Mouse (Mus musculus): ENCODE measurements around the gene Utf1. TPM values are rescaled to one million over a fixed set of nuclear protein-coding genes. Genes with fewer than 3 reads are reported as not detected.
A peak's percentile ranks its signal among the peaks of the same experiment; 100 is the strongest.

The Utf1 gene
- polyA plus RNA-seq, 1 experiment: 2.1 TPM

DNA sequence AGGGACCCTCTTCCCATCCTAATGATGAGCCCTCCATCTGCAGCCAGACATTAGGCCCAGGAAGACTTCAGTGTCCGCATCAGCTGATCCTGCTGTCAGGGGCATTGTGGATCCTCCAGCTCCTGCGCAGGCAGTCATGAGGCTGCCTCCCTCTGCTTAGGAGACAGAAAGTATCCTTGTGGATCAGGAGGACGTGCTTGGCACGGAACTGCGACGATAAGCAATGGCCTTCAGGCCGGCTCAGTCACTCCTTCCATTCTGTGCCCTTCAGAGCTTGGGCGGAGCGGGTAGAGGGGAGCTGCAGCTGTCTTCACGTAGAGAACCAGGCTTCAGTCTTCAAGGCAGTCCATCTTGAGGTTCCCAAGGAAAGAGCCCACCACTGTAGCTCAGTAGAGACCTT is 17.6 kb downstream of the Utf1 start:
- H3K4me3 ChIP-seq (ENCODE audit: control insufficient read depth, low read depth, low read length): no peak overlapping the region
- no peaks in the 10 kb centered on the region for H3K27me3 ChIP-seq (ENCODE audit: control insufficient read depth, insufficient read depth, low read length)
- no peaks in the 10 kb centered on the region for H3K36me3 ChIP-seq (ENCODE audit: control insufficient read depth, insufficient read depth, low read length)
- H3K4me1 ChIP-seq (ENCODE audit: control insufficient read depth, insufficient read depth, low read length): no peaks in the 10 kb centered on the region
- no peak; the same call in none of the 2 replicates for TF ChIP-seq POLR2A (IDR thresholded peaks at IDR 0.05; ENCODE audit: control insufficient read depth, low read depth, low read length)
- H3K27ac ChIP-seq (ENCODE audit: control insufficient read depth, insufficient read depth, low read depth, low read length): peak overlapping the region; percentile 87

DNA sequence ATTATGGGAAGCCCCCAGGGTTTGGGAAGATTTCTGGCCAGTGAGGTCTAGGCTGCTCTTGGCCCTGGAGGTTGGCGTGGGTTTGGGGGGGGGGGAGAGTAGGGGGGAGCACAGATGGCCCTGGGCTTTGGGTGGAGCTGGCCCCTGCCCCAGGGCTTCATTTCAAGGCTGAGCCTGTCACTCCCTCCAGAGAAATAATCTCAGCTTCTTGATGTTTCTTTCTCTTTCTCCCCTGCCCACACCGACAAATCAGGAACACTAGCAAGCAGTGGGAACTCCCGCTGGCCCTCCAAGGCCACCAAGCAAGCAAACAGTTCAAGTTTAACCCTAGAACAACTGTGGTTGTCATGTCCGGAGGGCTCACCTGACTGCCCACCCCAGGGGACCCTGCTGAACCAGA is 20.2 kb downstream of the Utf1 start:
- TF ChIP-seq CTCF (IDR thresholded peaks at IDR 0.05; ENCODE audit: control insufficient read depth, insufficient read depth, insufficient replicate concordance, low read depth, low read length) (no peak), POLR2A (IDR thresholded peaks at IDR 0.05; ENCODE audit: control insufficient read depth, low read depth, low read length) (no peak)
- Histone ChIP-seq H3K27me3 (ENCODE audit: control insufficient read depth, insufficient read depth, low read length) (no peaks in the 10 kb centered on the region), H3K27ac (ENCODE audit: control insufficient read depth, insufficient read depth, low read depth, low read length) (peak overlapping the region; percentile 73), H3K4me1 (ENCODE audit: control insufficient read depth, insufficient read depth, low read length) (no peaks in the 10 kb centered on the region), H3K4me3 (ENCODE audit: control insufficient read depth, low read depth, low read length) (no peak overlapping the region), H3K36me3 (ENCODE audit: control insufficient read depth, insufficient read depth, low read length) (no peaks in the 10 kb centered on the region)

DNA sequence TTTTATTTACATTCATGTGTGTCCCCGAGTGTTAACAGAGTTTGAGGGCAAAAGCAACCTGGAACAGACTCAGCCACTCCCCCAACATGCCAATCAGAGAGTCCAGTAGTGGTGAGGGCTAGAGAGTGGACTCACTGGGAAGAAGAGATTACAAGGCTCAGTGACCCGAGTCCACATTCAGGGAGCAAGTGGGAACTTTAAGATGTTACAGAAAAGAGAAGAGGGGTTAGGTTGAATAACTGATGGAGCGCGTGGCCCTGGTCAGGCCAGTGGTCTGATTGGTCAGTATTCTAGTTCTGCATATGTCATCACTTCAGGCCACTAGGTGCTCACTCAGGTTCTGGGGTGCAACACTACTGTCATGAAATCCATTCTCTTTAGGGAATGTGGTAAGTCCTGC is 23.6 kb downstream of the Utf1 start:
- H3K4me3 ChIP-seq (ENCODE audit: control insufficient read depth, low read depth, low read length): no peak overlapping the region
- no peaks in the 10 kb centered on the region for H3K36me3 ChIP-seq (ENCODE audit: control insufficient read depth, insufficient read depth, low read length)
- H3K27me3 ChIP-seq (ENCODE audit: control insufficient read depth, insufficient read depth, low read length): no peaks in the 10 kb centered on the region
- no peaks in the 10 kb centered on the region for H3K4me1 ChIP-seq (ENCODE audit: control insufficient read depth, insufficient read depth, low read length)
- TF ChIP-seq CTCF (IDR thresholded peaks at IDR 0.05; ENCODE audit: control insufficient read depth, insufficient read depth, insufficient replicate concordance, low read depth, low read length): no peak
- TF ChIP-seq POLR2A (IDR thresholded peaks at IDR 0.05; ENCODE audit: control insufficient read depth, low read depth, low read length): no peak
- H3K27ac ChIP-seq (ENCODE audit: control insufficient read depth, insufficient read depth, low read depth, low read length): peak overlapping the region; percentile 36

DNA sequence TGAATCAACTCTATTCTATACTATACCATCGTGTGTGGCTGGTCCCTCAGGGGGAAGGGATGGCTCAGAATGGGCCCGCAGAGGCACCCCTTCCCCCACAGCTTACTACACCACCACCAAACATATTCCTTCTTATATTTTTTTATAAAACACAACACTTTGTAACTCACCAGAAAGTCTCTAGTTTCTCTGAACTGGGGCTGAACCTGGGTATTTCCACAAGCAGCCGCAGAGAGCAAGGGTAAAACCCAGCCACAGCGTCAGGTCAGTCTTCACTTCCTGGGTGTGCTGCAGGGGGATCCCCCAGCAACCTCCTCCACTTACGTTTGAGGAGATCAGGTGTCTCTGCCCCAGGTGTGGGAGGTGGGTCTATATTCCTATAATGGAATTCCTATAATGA is 24.8 kb downstream of the Utf1 start:
- no peaks in the 10 kb centered on the region for H3K4me1 ChIP-seq (ENCODE audit: control insufficient read depth, insufficient read depth, low read length)
- no peak for TF ChIP-seq CTCF (IDR thresholded peaks at IDR 0.05; ENCODE audit: control insufficient read depth, insufficient read depth, insufficient replicate concordance, low read depth, low read length)
- TF ChIP-seq POLR2A (IDR thresholded peaks at IDR 0.05; ENCODE audit: control insufficient read depth, low read depth, low read length): no peak
- no peak overlapping the region for H3K4me3 ChIP-seq (ENCODE audit: control insufficient read depth, low read depth, low read length)
- no peaks in the 10 kb centered on the region for H3K36me3 ChIP-seq (ENCODE audit: control insufficient read depth, insufficient read depth, low read length)
- H3K27ac ChIP-seq (ENCODE audit: control insufficient read depth, insufficient read depth, low read depth, low read length): no peak overlapping the region
- no peaks in the 10 kb centered on the region for H3K27me3 ChIP-seq (ENCODE audit: control insufficient read depth, insufficient read depth, low read length)

DNA sequence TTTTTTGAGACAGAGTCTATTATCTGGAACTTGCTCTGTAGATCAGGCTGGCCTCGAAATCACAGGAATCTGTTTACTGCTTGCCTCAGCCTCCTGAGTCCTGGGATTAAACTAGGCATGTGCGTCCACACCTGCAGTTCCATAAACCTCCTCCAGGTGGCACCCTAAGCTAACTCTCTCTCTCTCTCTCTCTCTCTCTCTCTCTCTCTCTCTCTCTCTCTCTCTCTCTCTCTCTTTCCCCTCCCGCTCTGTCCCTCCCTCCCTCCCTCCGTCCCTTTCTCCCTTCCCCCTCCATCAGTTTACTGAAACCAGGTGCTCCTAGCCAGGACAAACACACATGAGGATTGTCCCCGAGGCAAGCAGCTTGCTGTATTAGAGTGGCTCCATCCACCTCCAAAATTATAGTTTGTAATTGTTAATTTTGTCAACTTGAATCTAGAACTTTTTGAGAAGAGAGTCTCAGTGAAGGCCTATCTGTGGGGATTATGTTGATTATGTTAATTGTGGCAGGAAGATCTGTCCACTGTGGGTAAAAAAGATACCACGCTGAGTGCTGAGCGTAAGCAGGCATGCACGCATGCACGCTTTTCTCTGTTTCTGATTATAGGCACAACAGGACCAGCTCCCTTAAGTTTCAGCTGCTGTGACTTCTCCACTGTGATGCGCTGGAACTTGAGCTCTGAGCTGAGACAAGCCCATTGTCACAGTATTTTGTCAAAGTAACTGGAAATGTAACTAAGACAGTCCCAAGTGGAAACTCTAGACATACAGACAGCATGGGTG is 25.9 kb downstream of the Utf1 start:
- Histone ChIP-seq H3K27me3 (ENCODE audit: control insufficient read depth, insufficient read depth, low read length) (no peaks in the 10 kb centered on the region), H3K36me3 (ENCODE audit: control insufficient read depth, insufficient read depth, low read length) (no peaks in the 10 kb centered on the region), H3K27ac (ENCODE audit: control insufficient read depth, insufficient read depth, low read depth, low read length) (peak overlapping the region; percentile 27; the same call in 1 of the 2 replicates), H3K4me1 (ENCODE audit: control insufficient read depth, insufficient read depth, low read length) (no peaks in the 10 kb centered on the region), H3K4me3 (ENCODE audit: control insufficient read depth, low read depth, low read length) (no peak overlapping the region)
- TF ChIP-seq POLR2A (IDR thresholded peaks at IDR 0.05; ENCODE audit: control insufficient read depth, low read depth, low read length) (no peak), CTCF (IDR thresholded peaks at IDR 0.05; ENCODE audit: control insufficient read depth, insufficient read depth, insufficient replicate concordance, low read depth, low read length) (peak; percentile 68; the same call in 1 of the 2 replicates)

DNA sequence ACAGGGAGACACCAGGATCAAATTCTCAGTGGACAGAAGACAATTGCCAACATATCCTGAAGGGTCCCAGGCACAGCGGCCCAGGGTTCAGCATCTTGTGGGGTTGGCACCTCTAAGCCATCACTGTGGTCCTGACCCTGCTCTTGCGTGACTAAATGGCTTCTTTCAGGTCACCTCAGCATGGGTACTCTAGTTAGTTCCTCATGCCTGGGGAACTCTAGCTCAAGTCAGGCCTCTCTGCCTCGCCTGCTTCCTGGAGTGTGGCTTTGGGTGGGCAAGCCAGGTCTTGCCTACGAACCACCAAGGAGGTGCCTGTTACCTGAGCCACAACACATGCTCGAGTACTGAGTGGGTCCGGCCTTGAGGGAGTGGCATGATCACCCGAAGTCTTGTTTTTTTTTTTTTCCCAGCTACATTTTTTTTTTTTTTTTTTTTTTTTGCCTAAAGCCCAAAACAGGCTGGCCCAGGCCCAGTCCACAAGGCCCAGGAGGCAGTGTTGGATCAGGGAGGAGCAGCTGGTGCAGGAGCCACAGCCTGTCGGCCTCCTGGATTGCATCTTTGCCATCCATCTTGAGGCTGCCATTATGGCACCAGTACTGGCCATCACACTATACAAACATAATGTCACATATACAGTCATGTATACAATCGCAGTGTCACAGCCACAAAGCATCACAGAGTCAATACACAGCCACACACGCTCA is 26.8 kb downstream of the Utf1 start:
- H3K27ac ChIP-seq (ENCODE audit: control insufficient read depth, insufficient read depth, low read depth, low read length): peak overlapping the region; percentile 27; the same call in 1 of the 2 replicates
- no peaks in the 10 kb centered on the region for H3K27me3 ChIP-seq (ENCODE audit: control insufficient read depth, insufficient read depth, low read length)
- H3K4me1 ChIP-seq (ENCODE audit: control insufficient read depth, insufficient read depth, low read length): no peaks in the 10 kb centered on the region
- TF ChIP-seq POLR2A (IDR thresholded peaks at IDR 0.05; ENCODE audit: control insufficient read depth, low read depth, low read length): no peak
- TF ChIP-seq CTCF (IDR thresholded peaks at IDR 0.05; ENCODE audit: control insufficient read depth, insufficient read depth, insufficient replicate concordance, low read depth, low read length): no peak
- peak overlapping the region; percentile 62 for H3K4me3 ChIP-seq (ENCODE audit: control insufficient read depth, low read depth, low read length)
- no peaks in the 10 kb centered on the region for H3K36me3 ChIP-seq (ENCODE audit: control insufficient read depth, insufficient read depth, low read length)

DNA sequence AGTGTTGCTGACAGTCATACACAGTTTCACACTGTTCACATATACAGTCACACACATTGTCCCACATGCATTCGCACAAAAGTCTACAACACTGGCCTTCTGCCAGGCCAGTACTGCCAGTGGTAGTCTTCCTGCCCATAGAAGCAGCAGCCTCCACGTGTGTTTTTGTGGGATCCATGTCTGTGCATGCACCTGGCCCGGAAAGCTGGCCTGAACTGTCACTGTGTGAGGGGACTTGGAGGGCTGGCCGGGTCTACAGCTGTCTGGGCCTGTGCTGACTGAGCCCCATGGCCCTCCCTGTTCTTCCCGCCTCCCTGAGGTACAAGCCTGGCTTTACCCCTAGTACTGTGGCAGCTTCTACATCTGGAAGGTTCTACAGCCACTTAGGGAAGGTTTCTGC is 27.4 kb downstream of the Utf1 start:
- no peak overlapping the region for H3K27ac ChIP-seq (ENCODE audit: control insufficient read depth, insufficient read depth, low read depth, low read length)
- no peak for TF ChIP-seq CTCF (IDR thresholded peaks at IDR 0.05; ENCODE audit: control insufficient read depth, insufficient read depth, insufficient replicate concordance, low read depth, low read length)
- no peak for TF ChIP-seq POLR2A (IDR thresholded peaks at IDR 0.05; ENCODE audit: control insufficient read depth, low read depth, low read length)
- no peaks in the 10 kb centered on the region for H3K27me3 ChIP-seq (ENCODE audit: control insufficient read depth, insufficient read depth, low read length)
- no peaks in the 10 kb centered on the region for H3K4me1 ChIP-seq (ENCODE audit: control insufficient read depth, insufficient read depth, low read length)
- H3K4me3 ChIP-seq (ENCODE audit: control insufficient read depth, low read depth, low read length): peak overlapping the region; percentile 62
- H3K36me3 ChIP-seq (ENCODE audit: control insufficient read depth, insufficient read depth, low read length): no peaks in the 10 kb centered on the region
